Comparison of ENCODE assay signal across 8 mouse cellular contexts in the genomic region with DNA sequence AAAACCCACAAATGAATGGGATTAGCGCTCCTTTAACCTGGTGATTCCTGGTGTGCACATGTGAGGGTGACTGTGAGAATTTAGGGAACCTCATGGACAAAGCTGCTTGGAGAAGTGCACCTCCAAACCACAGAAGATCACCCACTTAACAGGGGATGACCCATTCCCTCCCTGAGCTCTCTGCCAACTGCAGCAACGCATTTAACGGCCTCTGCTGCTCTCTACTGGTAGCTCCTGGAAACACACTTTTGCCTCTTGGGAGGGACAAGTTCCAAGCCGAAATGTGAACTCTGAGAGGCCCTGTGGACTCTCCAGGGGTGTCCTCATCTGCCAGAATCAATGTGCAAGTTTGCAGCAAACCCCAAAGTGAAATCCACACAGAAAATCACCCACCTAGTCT. TPM values are rescaled to one million over a fixed set of nuclear protein-coding genes. Genes with fewer than 3 reads are reported as not detected.
DNase-seq lines count a peak whose midpoint lies in the region; ATAC-seq and TF ChIP-seq lines count a peak whose summit lies in the region.

No protein-coding gene starts in this region.

- no peaks in the 10 kb centered on the region for H3K4me1 ChIP-seq in testis, adult 2 months (ENCODE audit: control insufficient read depth, insufficient read depth, low read length)
- peaks cover 3% of the 10 kb centered on the region; the same call in 1 of the 2 replicates for H3K4me1 ChIP-seq in bone marrow macrophage, adult 2 months (ENCODE audit: control insufficient read depth, insufficient read depth, low read length)
- H3K4me1 ChIP-seq in embryonic facial prominence, embryonic 14.5 days (ENCODE audit: control insufficient read depth, insufficient read depth, low read length), result peaks cover 11% of the 10 kb centered on the region; the same call in 1 of the 2 replicates
- peaks cover 21% of the 10 kb centered on the region for H3K4me1 ChIP-seq in hindbrain, embryonic 14.5 days (replicated peaks; ENCODE audit: control insufficient read depth, insufficient read depth, low read length)
- H3K4me1 ChIP-seq in liver, adult 2 months (ENCODE audit: control insufficient read depth, insufficient read depth, low read length), result no peaks in the 10 kb centered on the region
- peaks cover 6% of the 10 kb centered on the region for H3K4me1 ChIP-seq in olfactory bulb, adult 2 months (ENCODE audit: control insufficient read depth, insufficient read depth, low read length)

- H3K79me2 ChIP-seq in liver, adult 2 months (ENCODE audit: control insufficient read depth, insufficient read depth, low read length), result no peaks in the 10 kb centered on the region

- H3K27ac ChIP-seq in testis, adult 2 months (ENCODE audit: control insufficient read depth, insufficient read depth, low read depth, low read length), result no peak overlapping the region
- H3K27ac ChIP-seq in bone marrow macrophage, adult 2 months (ENCODE audit: insufficient read depth, low read depth, low read length), result no peak overlapping the region
- no peak overlapping the region for H3K27ac ChIP-seq in embryonic facial prominence, embryonic 14.5 days (replicated peaks; ENCODE audit: low read depth, low read length)
- H3K27ac ChIP-seq in hindbrain, embryonic 14.5 days, result no peak overlapping the region
- no peak overlapping the region for H3K27ac ChIP-seq in liver, adult 2 months (replicated peaks; ENCODE audit: insufficient read depth, low read depth, low read length)
- H3K27ac ChIP-seq in olfactory bulb, adult 2 months (ENCODE audit: insufficient read depth, low read depth, low read length), result no peak overlapping the region

- H3K27me3 ChIP-seq in testis, adult 2 months (ENCODE audit: control insufficient read depth, insufficient read depth, low read length), result no peaks in the 10 kb centered on the region
- no peaks in the 10 kb centered on the region for H3K27me3 ChIP-seq in embryonic facial prominence, embryonic 14.5 days (replicated peaks; ENCODE audit: control insufficient read depth, insufficient read depth, low read length)
- H3K27me3 ChIP-seq in hindbrain, embryonic 14.5 days (ENCODE audit: control insufficient read depth, insufficient read depth, low read length), result peaks cover 14% of the 10 kb centered on the region
- H3K27me3 ChIP-seq in liver, adult 2 months (ENCODE audit: control insufficient read depth, insufficient read depth, low read length), result peaks cover 3% of the 10 kb centered on the region; the same call in 1 of the 2 replicates

- no peak overlapping the region for H3K4me3 ChIP-seq in testis, adult 2 months (ENCODE audit: control insufficient read depth, low read depth, low read length)
- no peak overlapping the region for H3K4me3 ChIP-seq in bone marrow macrophage, adult 2 months (ENCODE audit: insufficient read depth, low read length)
- H3K4me3 ChIP-seq in embryonic facial prominence, embryonic 14.5 days (ENCODE audit: low read depth, low read length), result no peak overlapping the region
- no peak overlapping the region for H3K4me3 ChIP-seq in hindbrain, embryonic 14.5 days (replicated peaks; ENCODE audit: low read length)
- H3K4me3 ChIP-seq in liver, adult 2 months (ENCODE audit: insufficient read depth, low read depth, low read length), result no peak overlapping the region
- H3K4me3 ChIP-seq in olfactory bulb, adult 2 months (ENCODE audit: insufficient read depth, low read depth, low read length), result no peak overlapping the region

- DNase-seq in testis, postnatal 14 days (ENCODE audit: low spot score), result no peak
- peak; percentile 61 for DNase-seq in embryonic facial prominence, embryonic 14.5 days (ENCODE audit: low spot score)
- DNase-seq in hindbrain, embryonic 14.5 days (ENCODE audit: low spot score), result peak; percentile 94
- DNase-seq in liver, adult 2 months (ENCODE audit: extremely low read depth, low read depth, low spot score), result peak; percentile 34
- DNase-seq in thymus, postnatal 10 days (ENCODE audit: low spot score in 2 of 2), result peak; percentile 20 to 64

- no peak for TF ChIP-seq POLR2A in testis, adult 2 months (IDR thresholded peaks at IDR 0.05; ENCODE audit: control insufficient read depth, low read depth, low read length)
- TF ChIP-seq POLR2A in bone marrow macrophage, adult 2 months (IDR thresholded peaks at IDR 0.05; ENCODE audit: borderline replicate concordance, low read depth, low read length), result no peak
- no peak for TF ChIP-seq POLR2A in liver, adult 2 months (IDR thresholded peaks at IDR 0.05; ENCODE audit: extremely low read depth, insufficient read depth, low read length)
- no peak for TF ChIP-seq POLR2A in olfactory bulb, adult 2 months (IDR thresholded peaks at IDR 0.05; ENCODE audit: insufficient read depth, low read depth, low read length)

- no peak overlapping the region for H3K9ac ChIP-seq in embryonic facial prominence, embryonic 14.5 days (ENCODE audit: low read depth, low read length)
- no peak overlapping the region for H3K9ac ChIP-seq in hindbrain, embryonic 14.5 days
- H3K9ac ChIP-seq in liver, adult 2 months (ENCODE audit: low read depth, low read length), result no peak overlapping the region

- peak; percentile 74; the same call in 1 of the 2 replicates for TF ChIP-seq CTCF in testis, adult 2 months (IDR thresholded peaks at IDR 0.05; ENCODE audit: control insufficient read depth, insufficient read depth, insufficient replicate concordance, low read depth, low read length)
- TF ChIP-seq CTCF in bone marrow macrophage, adult 2 months (IDR thresholded peaks at IDR 0.05; ENCODE audit: low read depth, low read length), result peak; percentile 78
- TF ChIP-seq CTCF in liver, adult 2 months (IDR thresholded peaks at IDR 0.05; ENCODE audit: low read depth, low read length), result peak; percentile 81
- TF ChIP-seq CTCF in olfactory bulb, adult 2 months (IDR thresholded peaks at IDR 0.05; ENCODE audit: insufficient read depth, low read depth, low read length), result peak; percentile 82

- no peaks in the 10 kb centered on the region for H3K36me3 ChIP-seq in testis, adult 2 months (ENCODE audit: control insufficient read depth, insufficient read depth, low read length)
- no peaks in the 10 kb centered on the region for H3K36me3 ChIP-seq in embryonic facial prominence, embryonic 14.5 days (ENCODE audit: control insufficient read depth, insufficient read depth, low read length)
- no peaks in the 10 kb centered on the region for H3K36me3 ChIP-seq in hindbrain, embryonic 14.5 days (replicated peaks; ENCODE audit: control insufficient read depth, insufficient read depth)
- no peaks in the 10 kb centered on the region for H3K36me3 ChIP-seq in liver, adult 2 months (ENCODE audit: control insufficient read depth, insufficient read depth, low read length)

- 21% methylated on average over 4 of the region's 4 CpGs for WGBS in embryonic facial prominence, embryonic 14.5 days
- WGBS in hindbrain, embryonic 14.5 days, result 19% methylated on average over 4 of the region's 4 CpGs
- WGBS in liver, adult 2 months, result 24% methylated on average over 4 of the region's 4 CpGs
- 28% methylated on average over 4 of the region's 4 CpGs for WGBS in olfactory bulb, adult 2 months

- no peaks in the 10 kb centered on the region for H3K9me3 ChIP-seq in embryonic facial prominence, embryonic 14.5 days (ENCODE audit: control insufficient read depth, low read length)
- peaks cover 4% of the 10 kb centered on the region; the same call in 1 of the 2 replicates for H3K9me3 ChIP-seq in hindbrain, embryonic 14.5 days (ENCODE audit: control insufficient read depth, low read length)

- no peak overlapping the region for H3K4me2 ChIP-seq in embryonic facial prominence, embryonic 14.5 days (ENCODE audit: low read depth, low read length)
- H3K4me2 ChIP-seq in hindbrain, embryonic 14.5 days (replicated peaks), result no peak overlapping the region

- ATAC-seq in embryonic facial prominence, embryonic 14.5 days (ENCODE audit: low read depth), result no peak
- no peak for ATAC-seq in hindbrain, embryonic 14.5 days (ENCODE audit: low FRiP score)

RNA-seq across cellular contexts. Expression of gene Clrn3, which starts 41.0 kb away (rescaled TPM):
- not detected in 2 replicates for polyA plus RNA-seq in testis, adult 2 months (2012; rRNA removed)
- polyA plus RNA-seq in bone marrow macrophage, adult 2 months (2012; ENCODE audit: insufficient read depth, insufficient read length, missing spikeins), result not detected in 2 replicates
- not detected in 2 replicates for polyA plus RNA-seq in embryonic facial prominence, embryonic 14.5 days (2014; fragmentation: Nextera tagmentation; extraction: Ambion mirVana)
- polyA plus RNA-seq in hindbrain, embryonic 14.5 days (2014; fragmentation: Nextera tagmentation; extraction: Ambion mirVana), result not detected in 2 replicates
- not detected in 2 replicates for total RNA-seq in liver, adult 2 months (2014; rRNA removed)
- 0.02 TPM in 1 of 2 replicates, not detected in the other for polyA plus RNA-seq in liver, adult 2 months (2012; rRNA removed)
- not detected in 2 replicates for polyA plus RNA-seq in olfactory bulb, adult 2 months (2012; ENCODE audit: insufficient read depth, insufficient read length, low replicate concordance, missing spikeins)

RNA-seq across cellular contexts. Expression of gene Ptpre, which starts 49.9 kb away (rescaled TPM):
- polyA plus RNA-seq in testis, adult 2 months (2012; rRNA removed), result 5.4 and 7.2 TPM in 2 replicates
- polyA plus RNA-seq in bone marrow macrophage, adult 2 months (2012; ENCODE audit: insufficient read depth, insufficient read length, missing spikeins), result 43.2 and 45.3 TPM in 2 replicates
- 3.9 and 4.1 TPM in 2 replicates for polyA plus RNA-seq in embryonic facial prominence, embryonic 14.5 days (2014; fragmentation: Nextera tagmentation; extraction: Ambion mirVana)
- polyA plus RNA-seq in hindbrain, embryonic 14.5 days (2014; fragmentation: Nextera tagmentation; extraction: Ambion mirVana), result 6.9 and 7.9 TPM in 2 replicates
- total RNA-seq in liver, adult 2 months (2014; rRNA removed), result 1.1 and 2.1 TPM in 2 replicates
- 0.52 and 0.75 TPM in 2 replicates for polyA plus RNA-seq in liver, adult 2 months (2012; rRNA removed)
- polyA plus RNA-seq in olfactory bulb, adult 2 months (2012; ENCODE audit: insufficient read depth, insufficient read length, low replicate concordance, missing spikeins), result not detected in 2 replicates
